Mouse (Mus musculus) adrenal gland, postnatal 10 days (tissue): Measurements from ENCODE around the gene Recql5. TPM values are rescaled to one million over a fixed set of nuclear protein-coding genes. Genes with fewer than 3 reads are reported as not detected.
A peak's percentile ranks its signal among the peaks of the same experiment; 100 is the strongest.
"Not testable (repeated sequence)": the region's sequence is repeated elsewhere in the genome, so short reads cannot be mapped to it uniquely, and the experiment has no call there.

ENCODE experiments used
- DNase-seq: peaks from one replicate; pipeline ENCODE4 v3.0.0; 2021; ENCODE audit warnings: mixed read lengths
- total RNA-seq, 2 experiments: library from RNA; stranded (reverse); gene quantifications; 2 replicates each; pipeline ENCODE4 v1.2.3; 2021

Gene Recql5
- total RNA-seq, 2 experiments from 2014 or later: 17.8 to 24.5 TPM

DNA sequence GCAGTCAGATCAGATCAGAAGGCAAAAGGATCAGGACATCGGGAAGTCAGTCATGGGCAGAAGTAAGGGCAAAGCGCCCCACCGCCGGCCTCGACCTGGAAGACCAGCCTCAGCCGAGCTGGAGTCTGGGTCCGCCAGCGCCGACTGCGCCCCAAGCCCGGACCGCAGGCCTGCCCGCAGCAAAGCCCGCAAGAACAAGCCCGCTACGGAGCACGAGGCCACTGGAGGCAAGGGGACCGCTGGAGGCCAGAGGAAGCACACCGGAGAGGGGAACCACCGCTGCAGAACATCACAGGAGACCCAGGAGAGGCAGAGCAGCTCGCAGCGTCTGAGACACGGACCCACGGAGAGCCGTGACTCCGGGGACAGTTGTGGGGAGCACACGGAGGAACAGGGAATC, 74.9 kb downstream of the Recql5 start, which contains the start of gene Myo15b:
Myo15b (plus strand) TSS at position 53 of the 400 bp plus-strand sequence.
- DNase-seq: no peak

DNA sequence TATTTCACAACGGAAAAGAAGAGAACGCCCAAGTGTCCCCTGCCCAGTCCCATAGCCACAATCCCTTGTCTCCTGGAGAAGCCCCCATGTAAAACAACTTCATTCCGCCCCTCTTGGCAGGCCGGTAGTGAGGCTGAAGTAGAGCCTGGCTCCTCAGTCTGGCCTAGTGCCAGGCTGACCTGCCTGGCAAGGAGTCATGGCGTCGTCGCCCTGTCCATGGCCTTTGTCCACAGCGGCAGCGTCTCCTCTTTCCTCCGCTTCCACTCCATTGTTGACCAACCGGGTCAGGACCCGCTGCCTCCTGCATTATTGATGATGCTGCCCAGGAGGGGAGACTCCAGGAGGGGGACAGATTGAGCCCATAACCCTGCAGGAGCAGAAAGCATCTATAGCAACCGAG, 75.3 kb downstream of the Recql5 start:
- DNase-seq: peak; percentile 25

DNA sequence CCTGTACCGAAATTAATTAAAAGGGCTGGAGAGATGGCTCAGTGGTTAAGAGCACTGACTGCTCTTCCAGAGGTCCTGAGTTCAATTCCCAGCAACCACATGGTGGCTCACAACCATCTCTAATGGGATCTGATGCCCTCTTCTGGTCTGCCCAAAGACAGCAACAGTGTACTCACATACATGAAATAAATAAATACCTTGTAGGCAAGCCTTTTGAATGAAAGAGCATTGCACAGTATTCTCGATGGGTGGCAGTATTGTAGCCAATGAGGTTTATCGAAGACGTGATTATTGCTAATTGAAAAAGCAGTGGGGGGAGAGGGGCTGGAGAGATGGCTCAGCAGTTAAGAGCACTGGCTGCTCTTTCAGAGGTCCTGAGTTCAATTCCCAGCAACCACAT, 76.1 kb downstream of the Recql5 start:
- not testable (repeated sequence) for DNase-seq

DNA sequence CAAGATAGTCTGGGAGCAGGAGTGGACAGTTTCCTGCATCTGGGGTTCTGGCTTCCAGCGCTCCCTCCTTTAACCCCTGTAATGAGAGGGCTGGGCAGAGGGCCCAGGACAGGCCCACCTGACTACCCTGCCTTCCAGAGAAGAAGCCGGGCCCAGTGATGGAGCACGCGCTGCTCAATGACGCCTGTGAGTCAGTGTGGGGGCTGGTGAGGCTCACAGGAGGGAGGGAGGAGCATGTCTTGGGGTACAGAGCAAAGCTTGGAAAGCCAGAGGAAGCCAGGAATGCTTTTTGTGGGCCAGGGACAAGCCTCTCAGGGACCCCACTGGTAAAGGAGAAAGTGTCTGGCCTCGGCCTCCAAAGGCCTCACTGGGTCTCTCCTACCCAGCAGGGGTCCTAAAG, 78.6 kb downstream of the Recql5 start:
- DNase-seq: no peak

DNA sequence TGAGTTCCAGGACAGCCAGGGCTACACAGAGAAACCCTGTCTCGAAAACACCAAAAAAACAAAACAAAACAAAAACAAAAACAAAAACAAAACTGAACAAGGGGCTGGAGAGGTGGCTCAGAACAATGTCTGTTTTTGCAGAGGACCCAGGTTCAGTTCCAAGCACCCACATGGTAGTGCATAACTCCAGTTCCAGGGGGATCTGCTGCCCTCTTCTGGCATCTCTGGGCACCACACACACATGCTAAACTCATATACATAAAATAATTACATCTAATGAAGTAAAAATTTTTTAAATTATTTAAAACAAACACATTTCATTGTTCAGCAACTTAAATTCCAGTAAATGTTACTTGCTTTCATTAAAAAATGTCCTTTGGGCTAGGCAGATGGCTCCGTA, 87.5 kb downstream of the Recql5 start:
- DNase-seq: no peak

DNA sequence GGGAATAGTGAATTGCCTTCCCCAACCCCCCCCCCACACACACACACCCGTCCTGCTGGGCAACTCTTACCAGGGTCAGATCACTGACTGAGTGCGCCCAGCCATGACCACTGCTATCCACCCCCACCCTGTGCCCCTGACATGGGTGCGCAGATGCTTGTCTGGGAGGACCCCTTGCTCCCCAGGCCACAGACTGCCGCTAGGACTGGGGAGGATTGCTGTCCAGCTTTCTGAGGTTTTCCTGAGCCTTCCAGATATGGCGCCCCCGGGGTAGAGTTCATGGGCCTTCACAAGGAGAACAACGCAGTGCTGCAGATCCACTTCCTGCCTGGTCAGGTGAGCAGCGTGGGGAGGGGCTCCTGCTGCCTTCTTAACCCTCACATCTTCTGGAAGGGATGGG, 89.0 kb downstream of the Recql5 start:
- DNase-seq: no peak

DNA sequence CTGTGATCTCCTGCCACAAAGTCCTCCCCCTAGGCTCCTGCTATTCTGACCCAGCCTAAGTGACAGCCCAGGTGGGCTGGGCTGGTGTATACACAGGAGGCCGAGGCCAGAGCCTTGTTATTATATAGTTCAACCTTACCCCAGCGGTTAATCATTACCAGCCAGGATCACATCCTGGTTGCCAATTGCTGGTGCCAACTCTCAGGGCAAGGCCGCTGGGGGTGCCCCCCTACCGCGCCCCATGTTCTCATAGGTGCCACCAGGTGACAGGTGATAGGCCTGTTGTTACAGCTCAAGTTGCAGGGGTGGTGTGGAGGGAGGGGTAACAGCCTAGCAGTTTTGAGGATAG, 89.4 kb downstream of the Recql5 start:
- DNase-seq: peak; percentile 14

DNA sequence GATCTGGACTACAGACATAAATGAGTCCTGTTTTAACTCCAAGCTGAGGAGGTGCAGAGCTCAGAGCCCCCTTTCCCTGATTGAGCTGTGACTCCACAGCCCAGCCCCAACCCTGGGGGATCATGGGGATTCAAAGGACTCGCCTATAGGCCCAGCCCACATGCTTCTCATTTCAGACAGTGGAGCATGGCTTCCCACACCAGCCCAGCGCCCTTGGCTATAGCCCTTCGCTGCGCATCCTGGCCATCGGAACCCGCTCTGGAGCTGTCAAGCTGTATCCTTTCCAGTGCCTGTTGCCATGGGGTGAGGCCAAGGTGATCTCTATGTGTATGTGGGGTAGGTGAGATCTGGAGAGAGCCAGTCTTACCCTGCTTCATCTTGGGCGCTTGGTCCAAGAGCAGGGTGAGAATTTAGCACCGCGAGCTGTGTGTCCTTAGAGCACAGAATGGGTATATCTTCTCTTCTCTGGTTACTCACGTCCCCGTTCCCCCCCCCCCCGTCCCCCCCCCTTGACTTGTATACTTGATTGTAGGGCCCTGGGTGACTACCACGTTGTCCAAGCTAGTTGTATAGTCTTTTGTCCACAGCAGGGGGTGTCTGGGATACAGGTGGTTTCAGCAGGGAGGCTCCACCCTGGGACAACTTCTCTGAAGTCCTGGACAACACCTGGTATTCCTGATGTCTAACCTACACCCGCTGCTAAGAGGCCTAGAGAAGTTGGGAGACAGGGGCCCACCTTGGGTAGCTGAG, 90.0 kb downstream of the Recql5 start:
- DNase-seq: no peak

Other genes starting within 250 kb of the Recql5 start
- 100 to 1,000 TPM in 1 of 2 experiments, 10 to 100 TPM in 1; 99.1 to 104 TPM for gene Grb2, start 224.9 kb downstream of the Recql5 start, total RNA-seq
- gene Tmem94, start 168.0 kb downstream of the Recql5 start, total RNA-seq: 10 to 100 TPM; 62.0 to 79.6 TPM
- gene Caskin2, start 119.8 kb downstream of the Recql5 start, total RNA-seq: 10 to 100 TPM; 43.3 to 47.0 TPM
- gene Tsen54, start 118.8 kb downstream of the Recql5 start, total RNA-seq: 10 to 100 TPM; 13.8 to 19.4 TPM
- gene Llgl2, start 109.4 kb downstream of the Recql5 start, total RNA-seq: 10 to 100 TPM; 12.7 to 14.0 TPM
- 1 to 10 TPM in 1 of 2 experiments, under 1 TPM in 1; 0.91 to 1.2 TPM for gene Myo15b, start 75.1 kb downstream of the Recql5 start, total RNA-seq
- gene Smim5, start 33.5 kb downstream of the Recql5 start, total RNA-seq: 1 to 10 TPM; 1.5 to 2.6 TPM
- under 1 TPM in 1 of 2 experiments, not detected in 1; 0.30 TPM for gene Smim6, start 21.5 kb downstream of the Recql5 start, total RNA-seq
- 10 to 100 TPM; 38.0 to 38.1 TPM for gene Sap30bp, start 195 bp downstream of the Recql5 start, total RNA-seq
- 1 to 10 TPM; 3.1 to 4.7 TPM for gene Itgb4, start 41.2 kb upstream of the Recql5 start, total RNA-seq
- 10 to 100 TPM; 67.0 to 90.6 TPM for gene Galk1, start 79.2 kb upstream of the Recql5 start, total RNA-seq
- gene H3f3b, start 94.5 kb upstream of the Recql5 start, total RNA-seq: 100 to 1,000 TPM; 401 to 426 TPM
- 10 to 100 TPM; 21.0 to 26.0 TPM for gene Unk, start 96.8 kb upstream of the Recql5 start, total RNA-seq
- 1 to 10 TPM; 2.3 to 2.7 TPM for gene Unc13d, start 144.5 kb upstream of the Recql5 start, total RNA-seq
- 100 to 1,000 TPM; 103 to 110 TPM for gene Wbp2, start 153.5 kb upstream of the Recql5 start, total RNA-seq
- gene Trim47, start 193.7 kb upstream of the Recql5 start, total RNA-seq: 10 to 100 TPM; 23.2 to 24.5 TPM
- gene Trim65, start 197.7 kb upstream of the Recql5 start, total RNA-seq: 1 to 10 TPM; 6.3 to 8.1 TPM
- 10 to 100 TPM; 86.8 to 94.1 TPM for gene Mrpl38, start 205.4 kb upstream of the Recql5 start, total RNA-seq
- 10 to 100 TPM; 26.5 to 34.4 TPM for gene Fbf1, start 234.7 kb upstream of the Recql5 start, total RNA-seq